Mouse (Mus musculus): ENCODE results near the gene Rft1. TPM values are rescaled to one million over a fixed set of nuclear protein-coding genes. Genes with fewer than 3 reads are reported as not detected.

Gene Rft1
- total and polyA plus RNA-seq, 2 experiments from 2014 or later: 9.6 to 12.3 TPM

DNA sequence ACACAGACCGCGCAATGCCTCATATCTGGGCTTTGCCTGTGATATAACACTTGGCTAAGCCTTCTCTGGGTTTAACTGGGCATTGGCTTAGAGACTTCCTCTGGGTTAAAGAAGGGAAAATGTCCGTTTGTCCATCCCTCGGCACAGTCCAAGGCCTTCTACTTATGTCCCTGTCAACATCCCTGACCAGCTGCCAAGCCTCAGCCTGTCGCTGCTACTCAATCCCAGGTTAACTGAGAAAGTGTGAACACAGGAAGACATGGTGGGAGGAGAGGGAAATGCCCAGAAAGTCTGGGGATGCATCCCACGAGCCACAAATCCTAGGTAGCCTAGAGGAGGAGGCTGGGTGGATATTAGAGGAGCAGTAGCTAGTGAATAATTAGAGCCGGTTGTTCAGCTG is 20.5 kb upstream of the Rft1 start:
- ATAC-seq (ENCODE audit: low FRiP score): no peak
- no peak for DNase-seq (ENCODE audit: low spot score)
- Histone ChIP-seq H3K9me3 (ENCODE audit: low read length) (no peaks in the 10 kb centered on the region), H3K27ac (ENCODE audit: low read depth, low read length) (no peak overlapping the region), H3K36me3 (ENCODE audit: insufficient read depth, low read length) (no peaks in the 10 kb centered on the region), H3K4me3 (ENCODE audit: low read depth, low read length) (no peak overlapping the region), H3K4me2 (ENCODE audit: low read depth, low read length, poor library complexity, severe bottlenecking) (no peak overlapping the region), H3K27me3 (ENCODE audit: insufficient read depth, low read length) (no peaks in the 10 kb centered on the region), H3K4me1 (ENCODE audit: insufficient read depth, low read length) (no peaks in the 10 kb centered on the region), H3K9ac (replicated peaks; ENCODE audit: low read length, poor library complexity, severe bottlenecking) (no peak overlapping the region)
- TF ChIP-seq CTCF (IDR thresholded peaks at IDR 0.05): no peak
- 76% methylated on average over 7 of the region's 7 CpGs for WGBS

DNA sequence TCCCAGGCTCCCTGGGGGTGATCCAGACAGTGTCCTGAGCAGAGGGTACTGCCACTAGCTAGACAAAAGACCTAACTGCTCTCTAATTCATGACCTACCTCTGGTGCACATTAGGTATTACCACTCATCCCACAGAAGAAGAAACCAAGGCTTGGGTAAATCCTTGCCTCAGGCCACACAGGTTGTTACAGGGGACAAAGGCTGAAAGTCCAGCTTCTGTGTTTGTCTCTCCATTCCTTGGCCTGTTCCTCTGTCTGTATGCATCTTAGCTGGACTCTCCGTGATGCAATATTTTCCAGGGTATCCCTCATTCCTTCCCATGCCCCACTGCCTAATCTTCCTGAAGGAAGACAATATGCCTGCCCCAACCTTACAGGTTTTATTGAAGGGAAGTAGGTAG is 19.7 kb upstream of the Rft1 start:
- H3K9ac ChIP-seq (replicated peaks; ENCODE audit: low read length, poor library complexity, severe bottlenecking): no peak overlapping the region
- no peak for DNase-seq (ENCODE audit: low spot score)
- H3K9me3 ChIP-seq (ENCODE audit: low read length): no peaks in the 10 kb centered on the region
- H3K27ac ChIP-seq (ENCODE audit: low read depth, low read length): no peak overlapping the region
- no peak for TF ChIP-seq CTCF (IDR thresholded peaks at IDR 0.05)
- 78% methylated on average over 1 of the region's 1 CpGs for WGBS
- H3K27me3 ChIP-seq (ENCODE audit: insufficient read depth, low read length): no peaks in the 10 kb centered on the region
- H3K4me2 ChIP-seq (ENCODE audit: low read depth, low read length, poor library complexity, severe bottlenecking): no peak overlapping the region
- H3K4me1 ChIP-seq (ENCODE audit: insufficient read depth, low read length): no peaks in the 10 kb centered on the region
- H3K4me3 ChIP-seq (ENCODE audit: low read depth, low read length): no peak overlapping the region
- H3K36me3 ChIP-seq (ENCODE audit: insufficient read depth, low read length): no peaks in the 10 kb centered on the region
- no peak for ATAC-seq (ENCODE audit: low FRiP score)

DNA sequence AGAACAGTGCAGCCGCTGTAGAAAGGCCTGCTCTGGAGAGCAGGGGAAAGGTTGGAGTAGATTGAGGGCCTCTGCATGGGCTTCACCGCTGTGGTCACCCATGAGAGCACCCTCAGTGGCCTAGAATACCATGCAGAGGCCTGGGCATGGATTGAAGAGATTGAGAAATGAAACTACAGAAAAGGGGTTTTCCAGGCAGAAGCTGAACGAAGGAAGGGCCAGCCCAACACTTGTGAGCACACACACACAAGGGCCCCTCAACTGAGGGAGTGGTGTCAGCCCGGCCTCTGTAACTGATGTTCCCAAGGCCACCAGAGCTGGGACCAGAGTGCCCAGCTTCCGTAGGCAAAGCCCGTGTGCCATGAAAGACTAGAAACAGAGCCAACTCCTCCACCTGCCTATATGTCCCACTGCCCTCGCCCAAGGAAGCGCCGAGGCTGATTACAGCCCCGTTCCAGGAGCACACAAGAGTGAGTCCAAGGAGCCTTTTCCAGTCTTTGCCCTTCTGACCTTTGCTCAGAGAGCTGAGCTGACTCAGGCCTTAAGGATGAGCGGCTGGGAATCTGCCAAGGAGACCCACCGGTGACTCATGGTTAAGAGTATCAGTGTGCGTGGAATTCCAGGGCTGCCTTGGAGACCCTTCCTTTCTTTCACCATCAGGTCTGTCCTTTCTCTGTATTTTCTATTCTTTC is 18.8 kb upstream of the Rft1 start:
- DNase-seq (ENCODE audit: low spot score) (no peak), ATAC-seq (ENCODE audit: low FRiP score) (no peak)
- WGBS: 86% methylated on average over 13 of the region's 13 CpGs
- no peak overlapping the region for H3K4me3 ChIP-seq (ENCODE audit: low read depth, low read length)
- H3K4me1 ChIP-seq (ENCODE audit: insufficient read depth, low read length): no peaks in the 10 kb centered on the region
- H3K9me3 ChIP-seq (ENCODE audit: low read length): no peaks in the 10 kb centered on the region
- H3K4me2 ChIP-seq (ENCODE audit: low read depth, low read length, poor library complexity, severe bottlenecking): no peak overlapping the region
- no peak for TF ChIP-seq CTCF (IDR thresholded peaks at IDR 0.05)
- H3K9ac ChIP-seq (replicated peaks; ENCODE audit: low read length, poor library complexity, severe bottlenecking): no peak overlapping the region
- no peaks in the 10 kb centered on the region for H3K36me3 ChIP-seq (ENCODE audit: insufficient read depth, low read length)
- H3K27ac ChIP-seq (ENCODE audit: low read depth, low read length): no peak overlapping the region
- H3K27me3 ChIP-seq (ENCODE audit: insufficient read depth, low read length): no peaks in the 10 kb centered on the region

DNA sequence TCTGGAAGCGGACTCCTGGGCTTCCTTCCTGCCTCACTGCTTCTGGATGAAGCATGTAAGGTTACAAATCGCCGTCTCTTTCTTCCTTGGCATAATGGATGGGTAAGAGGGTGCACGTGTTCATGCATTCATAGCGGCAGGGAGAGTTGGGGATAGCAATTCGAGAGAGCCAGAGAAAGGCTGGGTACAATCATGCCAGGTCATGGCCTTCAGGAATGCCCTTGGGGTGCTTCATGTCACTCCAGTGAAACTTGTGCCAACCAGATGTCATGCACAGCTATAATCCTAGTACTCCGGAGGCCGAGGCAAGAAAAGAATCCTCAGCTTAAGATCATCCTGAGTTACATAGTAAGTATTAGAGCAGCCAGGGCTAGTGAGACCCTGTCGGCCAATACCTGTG is 17.7 kb upstream of the Rft1 start:
- H3K9ac ChIP-seq (replicated peaks; ENCODE audit: low read length, poor library complexity, severe bottlenecking): no peak overlapping the region
- WGBS: 82% methylated on average over 9 of the region's 9 CpGs
- DNase-seq (ENCODE audit: low spot score): no peak
- ATAC-seq (ENCODE audit: low FRiP score): no peak
- H3K27me3 ChIP-seq (ENCODE audit: insufficient read depth, low read length): no peaks in the 10 kb centered on the region
- no peak for TF ChIP-seq CTCF (IDR thresholded peaks at IDR 0.05)
- H3K9me3 ChIP-seq (ENCODE audit: low read length): no peaks in the 10 kb centered on the region
- H3K4me2 ChIP-seq (ENCODE audit: low read depth, low read length, poor library complexity, severe bottlenecking): no peak overlapping the region
- no peaks in the 10 kb centered on the region for H3K36me3 ChIP-seq (ENCODE audit: insufficient read depth, low read length)
- no peaks in the 10 kb centered on the region for H3K4me1 ChIP-seq (ENCODE audit: insufficient read depth, low read length)
- no peak overlapping the region for H3K4me3 ChIP-seq (ENCODE audit: low read depth, low read length)
- H3K27ac ChIP-seq (ENCODE audit: low read depth, low read length): no peak overlapping the region

DNA sequence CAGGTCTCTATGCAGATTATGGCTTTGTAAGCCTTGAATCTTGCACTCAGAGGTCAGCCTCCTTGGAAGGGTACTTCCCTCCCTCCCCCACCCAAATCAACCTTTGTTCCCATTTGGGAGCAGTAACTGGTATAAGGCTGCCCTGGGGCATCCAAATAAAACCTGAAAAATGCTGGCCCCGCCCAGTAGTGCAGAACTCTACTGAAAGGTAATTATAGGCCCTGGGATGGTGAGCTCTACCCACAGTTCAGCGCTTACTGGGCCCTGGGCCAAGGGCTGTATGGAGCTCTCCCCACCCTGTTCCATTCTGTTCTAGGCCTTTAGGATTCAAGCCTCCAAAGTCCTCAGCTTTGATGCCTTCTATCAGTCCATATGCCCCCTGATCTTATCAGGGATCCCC is 17.1 kb upstream of the Rft1 start:
- no peaks in the 10 kb centered on the region for H3K36me3 ChIP-seq (ENCODE audit: insufficient read depth, low read length)
- TF ChIP-seq CTCF (IDR thresholded peaks at IDR 0.05): no peak
- ATAC-seq (ENCODE audit: low FRiP score) (no peak), DNase-seq (ENCODE audit: low spot score) (no peak)
- no peak overlapping the region for H3K4me2 ChIP-seq (ENCODE audit: low read depth, low read length, poor library complexity, severe bottlenecking)
- H3K4me1 ChIP-seq (ENCODE audit: insufficient read depth, low read length): no peaks in the 10 kb centered on the region
- no peak overlapping the region for H3K27ac ChIP-seq (ENCODE audit: low read depth, low read length)
- no peaks in the 10 kb centered on the region for H3K9me3 ChIP-seq (ENCODE audit: low read length)
- WGBS: 84% methylated on average over 2 of the region's 2 CpGs
- no peaks in the 10 kb centered on the region for H3K27me3 ChIP-seq (ENCODE audit: insufficient read depth, low read length)
- no peak overlapping the region for H3K4me3 ChIP-seq (ENCODE audit: low read depth, low read length)
- no peak overlapping the region for H3K9ac ChIP-seq (replicated peaks; ENCODE audit: low read length, poor library complexity, severe bottlenecking)

DNA sequence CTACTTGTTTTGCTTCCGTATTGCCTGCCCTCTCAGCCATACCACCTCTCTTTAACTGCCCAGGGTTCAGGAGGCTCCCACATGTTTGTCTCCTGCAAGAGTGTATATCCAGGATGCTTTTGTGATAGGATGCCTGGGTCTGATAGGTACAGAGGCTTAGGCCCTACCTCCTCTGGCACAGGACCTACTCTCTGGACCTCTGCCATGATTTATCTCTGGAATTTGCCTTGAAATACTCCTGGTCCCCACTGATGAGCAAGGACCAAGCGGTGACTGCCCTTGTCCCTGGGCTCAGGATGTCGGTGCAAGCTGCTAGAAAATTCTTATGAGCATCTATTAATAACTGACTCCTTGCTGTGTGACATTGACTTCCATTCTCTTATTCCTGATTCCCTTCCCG is 16.2 kb upstream of the Rft1 start:
- 82% methylated on average over 4 of the region's 4 CpGs for WGBS
- H3K27me3 ChIP-seq (ENCODE audit: insufficient read depth, low read length): no peaks in the 10 kb centered on the region
- no peak overlapping the region for H3K9ac ChIP-seq (replicated peaks; ENCODE audit: low read length, poor library complexity, severe bottlenecking)
- no peaks in the 10 kb centered on the region for H3K36me3 ChIP-seq (ENCODE audit: insufficient read depth, low read length)
- no peak for TF ChIP-seq CTCF (IDR thresholded peaks at IDR 0.05)
- H3K4me3 ChIP-seq (ENCODE audit: low read depth, low read length): no peak overlapping the region
- H3K4me1 ChIP-seq (ENCODE audit: insufficient read depth, low read length): no peaks in the 10 kb centered on the region
- DNase-seq (ENCODE audit: low spot score) (no peak), ATAC-seq (ENCODE audit: low FRiP score) (no peak)
- no peaks in the 10 kb centered on the region for H3K9me3 ChIP-seq (ENCODE audit: low read length)
- no peak overlapping the region for H3K27ac ChIP-seq (ENCODE audit: low read depth, low read length)
- no peak overlapping the region for H3K4me2 ChIP-seq (ENCODE audit: low read depth, low read length, poor library complexity, severe bottlenecking)
